In genomic region chr5:24927706-24928105, GRCm38 (mm10) we compare ENCODE assay signal across 1 mouse cellular context.
TF ChIP-seq lines count a peak whose summit lies in the region.

No protein-coding gene starts in this region.

TF ChIP-seq in MEL, 35 proteins besides CTCF, POLR2A, EP300 and RAD21 (continued from another document):
- TF ChIP-seq SIN3A (IDR thresholded peaks at IDR 0.05; ENCODE audit: low read length) (peak; percentile 74), TCF12 (IDR thresholded peaks at IDR 0.05; ENCODE audit: low read depth, low read length) (peak; percentile 99), MEF2A (IDR thresholded peaks at IDR 0.05; ENCODE audit: extremely low read depth, insufficient replicate concordance, low read depth, low read length, poor library complexity, severe bottlenecking) (no peak)
